Mouse (Mus musculus) MEL (cell line): ENCODE data around the gene Trarg1. TPM values are rescaled to one million over a fixed set of nuclear protein-coding genes. Genes with fewer than 3 reads are reported as not detected.
A peak's percentile ranks its signal among the peaks of the same experiment; 100 is the strongest.

Experiments
- DNase-seq: peaks from one replicate; pipeline ENCODE4 v3.0.0; 2011; ENCODE audit warnings: low read depth, low spot score
- H3K27ac ChIP-seq: 2 replicates; pipeline ENCODE4 v1.5.1; 2012; ENCODE audit warnings: low read depth, mild to moderate bottlenecking, control low read depth, low read length, moderate library complexity; ENCODE audit not compliant: control insufficient read depth
- H3K27me3 ChIP-seq, 2 experiments: fragments of 150-350 bp in 1 of 2; sonication (generic) in 1 of 2; 2 replicates each; pipeline ENCODE4 v1.6.1; 2012; ENCODE audit warnings: low read length in 2 of 2, mild to moderate bottlenecking in 2 of 2, improper control_type of control experiment in 1 of 2, moderate library complexity in 1 of 2; ENCODE audit not compliant: insufficient read depth in 2 of 2, control insufficient read depth in 1 of 2
- H3K36me3 ChIP-seq, 2 experiments: 2 replicates each; pipeline ENCODE4 v1.6.1; 2012 to 2014; ENCODE audit warnings: low read length in 2 of 2, improper control_type of control experiment in 1 of 2, inconsistent platforms in 1 of 2, mild to moderate bottlenecking in 1 of 2; ENCODE audit not compliant: insufficient read depth in 2 of 2, control insufficient read depth in 1 of 2
- H3K4me1 ChIP-seq, 2 experiments: fragments of 150-350 bp in 1 of 2; sonication (generic) in 1 of 2; 2 replicates each; pipeline ENCODE4 v1.6.1; 2012; ENCODE audit warnings: low read length in 2 of 2, improper control_type of control experiment in 1 of 2, mild to moderate bottlenecking in 1 of 2; ENCODE audit not compliant: insufficient read depth in 2 of 2, control insufficient read depth in 1 of 2
- H3K4me3 ChIP-seq, 2 experiments: fragments of 150-350 bp in 1 of 2; sonication (generic) in 1 of 2; 2 replicates each; pipeline ENCODE4 v1.5.1; 2012; ENCODE audit warnings: low read depth in 2 of 2, low read length in 2 of 2, mild to moderate bottlenecking in 2 of 2, moderate library complexity in 2 of 2, control low read depth in 1 of 2, improper control_type of control experiment in 1 of 2; ENCODE audit not compliant: control insufficient read depth in 1 of 2, insufficient read depth in 1 of 2
- H3K79me2 ChIP-seq: 2 replicates; pipeline ENCODE4 v1.6.1; 2012; ENCODE audit warnings: mild to moderate bottlenecking, low read length, moderate library complexity; ENCODE audit not compliant: control insufficient read depth, poor library complexity, insufficient read depth
- H3K9ac ChIP-seq: 2 replicates; pipeline ENCODE4 v1.6.1; 2012; ENCODE audit warnings: low read depth, mild to moderate bottlenecking, control low read depth, low read length, moderate library complexity; ENCODE audit not compliant: control insufficient read depth, poor library complexity, severe bottlenecking
- H3K9me3 ChIP-seq: fragments of 150-350 bp; sonication (generic); replicated peaks from 2 replicates; pipeline ENCODE4 v1.6.1; 2012; ENCODE audit warnings: mild to moderate bottlenecking, low read length, improper control_type of control experiment, moderate library complexity; ENCODE audit not compliant: insufficient read depth
- BHLHE40 ChIP-seq: IDR thresholded peaks from 2 replicates; pipeline ENCODE4 v1.6.1; 2012; ENCODE audit warnings: low read depth, mild to moderate bottlenecking, inconsistent platforms, low read length, improper control_type of control experiment, borderline replicate concordance
- CTCF ChIP-seq, 3 experiments: IDR thresholded peaks in 2 of 3; conservative IDR thresholded peaks in 1 of 3; 2 replicates each; pipeline ENCODE4 v1.5.1; 2011 to 2012; ENCODE audit warnings: low read length in 3 of 3, low read depth in 2 of 3, mild to moderate bottlenecking in 2 of 3, improper control_type of control experiment in 1 of 3, inconsistent platforms in 1 of 3, mixed read lengths in 1 of 3, moderate library complexity in 1 of 3; ENCODE audit not compliant: control insufficient read depth in 1 of 3, insufficient read depth in 1 of 3, poor library complexity in 1 of 3, severe bottlenecking in 1 of 3
- E2F4 ChIP-seq: IDR thresholded peaks from 2 replicates; pipeline ENCODE4 v1.6.1; 2011; ENCODE audit warnings: low read depth, low read length, improper control_type of control experiment, borderline replicate concordance
- EP300 ChIP-seq, 2 experiments: IDR thresholded peaks; 2 replicates each; pipeline ENCODE4 v1.6.1; 2011; ENCODE audit warnings: improper control_type of control experiment in 2 of 2, low read length in 2 of 2, low read depth in 1 of 2, mild to moderate bottlenecking in 1 of 2
- GABPA ChIP-seq: IDR thresholded peaks from 2 replicates; pipeline ENCODE4 v1.6.1; 2012; ENCODE audit warnings: low read depth, mild to moderate bottlenecking, inconsistent platforms, low read length, improper control_type of control experiment, moderate library complexity
- GATA1 ChIP-seq: IDR thresholded peaks from 2 replicates; pipeline ENCODE4 v1.6.1; 2011; ENCODE audit warnings: low read depth, low read length, improper control_type of control experiment
- JUND ChIP-seq: IDR thresholded peaks from 2 replicates; pipeline ENCODE4 v1.6.1; 2011; ENCODE audit warnings: low read depth, mild to moderate bottlenecking, improper control_type of control experiment, low read length
- MAX ChIP-seq: IDR thresholded peaks from 2 replicates; pipeline ENCODE4 v1.6.1; 2011; ENCODE audit warnings: low read length, improper control_type of control experiment
- MYC ChIP-seq: IDR thresholded peaks from 2 replicates; pipeline ENCODE4 v1.6.1; 2011; ENCODE audit warnings: low read depth, mild to moderate bottlenecking, low read length, improper control_type of control experiment, moderate library complexity
- NELFE ChIP-seq: IDR thresholded peaks from 2 replicates; pipeline ENCODE4 v1.6.1; 2011; ENCODE audit warnings: low read depth, low read length, improper control_type of control experiment
- POLR2A ChIP-seq, 2 experiments: IDR thresholded peaks; 2 replicates each; pipeline ENCODE4 v1.6.1; 2011 to 2012; ENCODE audit warnings: low read length in 2 of 2, mild to moderate bottlenecking in 2 of 2, control low read depth in 1 of 2, improper control_type of control experiment in 1 of 2, low read depth in 1 of 2, moderate library complexity in 1 of 2; ENCODE audit not compliant: control insufficient read depth in 1 of 2, insufficient read depth in 1 of 2, poor library complexity in 1 of 2
- RAD21 ChIP-seq: IDR thresholded peaks from 2 replicates; pipeline ENCODE4 v1.6.1; 2011; ENCODE audit warnings: mild to moderate bottlenecking, low read depth, low read length, improper control_type of control experiment
- SIN3A ChIP-seq: IDR thresholded peaks from 2 replicates; pipeline ENCODE4 v1.6.1; 2012; ENCODE audit warnings: low read length, improper control_type of control experiment, inconsistent platforms
- SMC3 ChIP-seq: IDR thresholded peaks from 2 replicates; pipeline ENCODE4 v1.6.1; 2011; ENCODE audit warnings: low read depth, low read length, improper control_type of control experiment
- TCF12 ChIP-seq: IDR thresholded peaks from 2 replicates; pipeline ENCODE4 v1.6.1; 2014; ENCODE audit warnings: low read depth, mild to moderate bottlenecking, inconsistent platforms, low read length, improper control_type of control experiment, moderate library complexity
- USF1 ChIP-seq: IDR thresholded peaks from 2 replicates; pipeline ENCODE4 v1.6.1; 2014; ENCODE audit warnings: low read depth, mild to moderate bottlenecking, inconsistent platforms, low read length, improper control_type of control experiment, moderate library complexity
- ZC3H11A ChIP-seq: IDR thresholded peaks from 2 replicates; pipeline ENCODE4 v1.6.1; 2012; ENCODE audit warnings: low read depth, mild to moderate bottlenecking, inconsistent platforms, low read length, improper control_type of control experiment
- ZKSCAN1 ChIP-seq: IDR thresholded peaks from 2 replicates; pipeline ENCODE4 v1.6.1; 2012; ENCODE audit warnings: low read depth, mild to moderate bottlenecking, inconsistent platforms, low read length, improper control_type of control experiment, moderate library complexity
- ZMIZ1 ChIP-seq: IDR thresholded peaks from 2 replicates; pipeline ENCODE4 v1.6.1; 2012; ENCODE audit warnings: low read depth, mild to moderate bottlenecking, inconsistent platforms, low read length, improper control_type of control experiment, moderate library complexity
- ZNF384 ChIP-seq: IDR thresholded peaks from 2 replicates; pipeline ENCODE4 v1.6.1; 2012; ENCODE audit warnings: low read depth, mild to moderate bottlenecking, inconsistent platforms, low read length, improper control_type of control experiment
- polyA plus RNA-seq, 2 experiments: library from polyadenylated mRNA; stranded (reverse) in 1 of 2; unstranded in 1 of 2; fragments of >175 nt in 1 of 2; fragments of >200 nt in 1 of 2; gene quantifications; 2 replicates each; pipeline versions ENCODE4 v1.2.1 to v1.2.4; 2012; ENCODE audit warnings: low replicate concordance in 2 of 2, low read depth in 1 of 2; ENCODE audit not compliant: insufficient read length in 2 of 2, insufficient read depth in 1 of 2, missing spikeins in 1 of 2
- total RNA-seq: library from RNA; depleted of rRNA; stranded (reverse); fragments of 300-350 nt; gene quantifications from 2 replicates; pipeline ENCODE4 v1.2.3, GENCODE M21; 2012

Gene Trarg1
- total and polyA plus RNA-seq, 3 experiments, result not detected

GRCm38 (mm10) chr11:76647500-76647899, 32.1 kb upstream of the Trarg1 start:
- H3K9me3 ChIP-seq, result no peaks in the 10 kb centered on the region
- no peak for TF ChIP-seq ZKSCAN1
- TF ChIP-seq BHLHE40, result no peak
- TF ChIP-seq SIN3A, result no peak
- TF ChIP-seq TCF12, result no peak
- no peak for TF ChIP-seq GATA1
- no peak for TF ChIP-seq EP300 (IDR thresholded peaks at IDR 0.05; ENCODE audit: low read depth in 1 of 2, low read length in 2 of 2)
- no peak for TF ChIP-seq MYC
- peak; percentile 90 to 95 (median 94) for TF ChIP-seq CTCF (IDR thresholded peaks at IDR 0.05 in 2 of 3, conservative IDR thresholded peaks at IDR 0.05 in 1 of 3; ENCODE audit: control insufficient read depth in 1 of 3, insufficient read depth in 1 of 3, low read depth in 2 of 3, low read length in 3 of 3, poor library complexity in 1 of 3, severe bottlenecking in 1 of 3)
- TF ChIP-seq GABPA, result no peak
- peak; percentile 42; the same call in 1 of the 2 replicates for TF ChIP-seq ZC3H11A
- no peak for TF ChIP-seq E2F4
- peak; percentile 88 for TF ChIP-seq SMC3
- peak; percentile 82 for TF ChIP-seq RAD21
- no peak for TF ChIP-seq MAX
- H3K36me3 ChIP-seq, result no peaks in the 10 kb centered on the region
- H3K79me2 ChIP-seq, result no peaks in the 10 kb centered on the region
- peak; percentile 87 for DNase-seq
- H3K27ac ChIP-seq, result no peak overlapping the region
- no peak overlapping the region for H3K4me3 ChIP-seq
- peaks cover 2 to 7% of the 10 kb centered on the region in 2 experiments; a peak in 3 of 4 replicates for H3K27me3 ChIP-seq
- no peak overlapping the region for H3K9ac ChIP-seq
- H3K4me1 ChIP-seq, result no peaks in the 10 kb centered on the region

GRCm38 (mm10) chr11:76650862-76651560, 28.6 kb upstream of the Trarg1 start:
- H3K9me3 ChIP-seq, result no peaks in the 10 kb centered on the region
- H3K9ac ChIP-seq, result no peak overlapping the region
- peaks cover 2 to 4% of the 10 kb centered on the region in 2 experiments; a peak in 3 of 4 replicates for H3K27me3 ChIP-seq
- H3K27ac ChIP-seq, result no peak overlapping the region
- no peak for DNase-seq
- H3K79me2 ChIP-seq, result no peaks in the 10 kb centered on the region
- no peak overlapping the region for H3K4me3 ChIP-seq
- H3K36me3 ChIP-seq, result no peaks in the 10 kb centered on the region
- TF ChIP-seq NELFE, result no peak
- no peak for TF ChIP-seq ZMIZ1
- TF ChIP-seq POLR2A (IDR thresholded peaks at IDR 0.05; ENCODE audit: control insufficient read depth in 1 of 2, insufficient read depth in 1 of 2, low read depth in 1 of 2, low read length in 2 of 2, poor library complexity in 1 of 2), result no peak
- TF ChIP-seq GABPA, result no peak
- TF ChIP-seq USF1, result peak; percentile 64; the same call in 1 of the 2 replicates
- TF ChIP-seq ZNF384, result no peak
- no peak for TF ChIP-seq JUND
- TF ChIP-seq, all 39 proteins: peak for 1
- no peaks in the 10 kb centered on the region for H3K4me1 ChIP-seq
